Mouse (Mus musculus): ENCODE results near the gene Lbr. TPM values are rescaled to one million over a fixed set of nuclear protein-coding genes. Genes with fewer than 3 reads are reported as not detected.

The Lbr gene
- polyA plus RNA-seq, 1 experiment from 2014 or later: 27.8 TPM

DNA sequence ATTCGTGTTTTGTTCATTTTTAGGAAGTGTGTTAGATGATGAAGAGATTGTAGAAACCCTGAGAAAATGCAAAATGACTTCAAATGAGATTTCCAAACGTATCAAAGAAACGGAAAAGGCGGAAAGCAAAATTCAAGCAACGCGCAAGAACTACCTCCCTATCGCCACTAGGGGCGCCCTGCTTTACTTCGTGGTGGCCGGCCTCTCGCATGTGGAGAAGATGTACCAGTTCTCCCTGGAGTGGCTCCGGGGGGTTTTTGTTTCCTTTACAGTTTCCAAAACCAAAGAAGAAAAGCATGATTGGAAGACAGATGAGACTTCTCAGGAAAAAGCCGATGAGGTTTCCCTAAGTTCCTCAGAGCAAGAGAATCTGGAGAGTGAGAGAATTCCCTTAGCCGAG lies 73.5 kb downstream of the Lbr start:
- no peak overlapping the region for H3K27ac ChIP-seq (ENCODE audit: low read length)
- no peaks in the 10 kb centered on the region for H3K36me3 ChIP-seq (ENCODE audit: control insufficient read depth, insufficient read depth, low read length)
- H3K27me3 ChIP-seq (ENCODE audit: control insufficient read depth, insufficient read depth, low read depth, low read length): no peaks in the 10 kb centered on the region
- no peaks in the 10 kb centered on the region for H3K9me3 ChIP-seq (replicated peaks; ENCODE audit: control insufficient read depth, low read length, poor library complexity, severe bottlenecking)
- no peak for ATAC-seq
- H3K4me3 ChIP-seq (ENCODE audit: low read depth, low read length): no peak overlapping the region
- no peaks in the 10 kb centered on the region for H3K4me1 ChIP-seq (ENCODE audit: control insufficient read depth, insufficient read depth, low read length)
- 59% methylated on average over 14 of the region's 14 CpGs for WGBS
- H3K9ac ChIP-seq (ENCODE audit: low read depth, low read length): no peak overlapping the region
- H3K4me2 ChIP-seq (ENCODE audit: low read length): no peak overlapping the region

Other genes with a start within 250 kb of the Lbr start
- 27.3 and 33.5 TPM in 2 replicates for gene Enah, start 176.9 kb upstream of the Lbr start, polyA plus RNA-seq (2015; fragmentation: Nextera tagmentation; extraction: Ambion mirVana)

Data from midbrain, embryonic 16.5 days (tissue).